Mouse (Mus musculus): ENCODE measurements around the gene Cacna2d3. TPM values are rescaled to one million over a fixed set of nuclear protein-coding genes. Genes with fewer than 3 reads are reported as not detected.

Cacna2d3 gene
- total RNA-seq, 2 experiments from 2014 or later = not detected

GRCm38 (mm10) chr14:28918871-28919270 lies 802.8 kb downstream of the Cacna2d3 start:
- ATAC-seq (replicated peaks; ENCODE audit: low FRiP score, low TSS enrichment, poor library complexity, severe bottlenecking) = no peak

GRCm38 (mm10) chr14:28915004-28915403 lies 806.7 kb downstream of the Cacna2d3 start:
- ATAC-seq (replicated peaks; ENCODE audit: low FRiP score, low TSS enrichment, poor library complexity, severe bottlenecking) = no peak

GRCm38 (mm10) chr14:28907659-28908058 lies 814.0 kb downstream of the Cacna2d3 start:
- ATAC-seq (replicated peaks; ENCODE audit: low FRiP score, low TSS enrichment, poor library complexity, severe bottlenecking) = no peak

DNA sequence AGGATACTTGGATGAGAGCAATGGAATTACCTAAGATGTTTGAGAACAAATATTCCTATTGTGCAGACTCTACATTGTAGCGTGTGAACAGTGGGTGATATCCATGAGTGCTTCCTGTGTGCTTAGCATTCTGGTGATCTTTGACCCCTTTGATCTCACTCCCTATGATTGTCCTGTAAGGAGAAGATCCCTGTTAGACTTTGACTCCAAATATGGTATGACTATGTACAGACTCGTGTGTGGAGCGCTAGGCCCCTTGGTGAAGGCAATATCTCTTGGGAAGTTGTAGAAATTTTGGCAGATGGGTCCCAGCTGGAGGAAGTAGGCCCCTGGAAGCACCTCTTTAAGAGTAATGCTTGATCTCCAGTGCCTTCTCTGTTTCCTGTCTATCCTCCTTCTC lies 829.1 kb downstream of the Cacna2d3 start:
- ATAC-seq (replicated peaks; ENCODE audit: low FRiP score, low TSS enrichment, poor library complexity, severe bottlenecking) = no peak

DNA sequence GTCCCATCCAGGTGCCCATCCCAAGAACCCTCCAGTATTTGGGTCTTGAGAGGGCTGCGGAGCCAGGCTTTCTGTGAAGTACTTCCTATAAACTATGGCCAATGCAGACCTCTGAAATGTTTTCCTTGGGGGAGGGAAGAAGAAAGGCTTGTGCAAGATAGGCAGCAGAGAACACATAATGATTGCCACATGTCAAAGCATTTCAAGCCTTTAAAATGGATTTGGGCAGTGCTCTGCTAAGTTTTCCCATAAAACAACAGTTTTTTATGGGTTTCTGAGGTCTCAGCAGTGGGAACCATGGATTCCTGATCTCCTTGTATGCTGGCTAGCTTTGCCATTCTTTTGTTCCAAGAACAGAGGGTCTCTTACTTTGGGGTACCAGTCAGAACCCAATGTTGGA lies 834.3 kb downstream of the Cacna2d3 start:
- no peak for ATAC-seq (replicated peaks; ENCODE audit: low FRiP score, low TSS enrichment, poor library complexity, severe bottlenecking)

GRCm38 (mm10) chr14:28886661-28887060 lies 835.0 kb downstream of the Cacna2d3 start:
- no peak for ATAC-seq (replicated peaks; ENCODE audit: low FRiP score, low TSS enrichment, poor library complexity, severe bottlenecking)

DNA sequence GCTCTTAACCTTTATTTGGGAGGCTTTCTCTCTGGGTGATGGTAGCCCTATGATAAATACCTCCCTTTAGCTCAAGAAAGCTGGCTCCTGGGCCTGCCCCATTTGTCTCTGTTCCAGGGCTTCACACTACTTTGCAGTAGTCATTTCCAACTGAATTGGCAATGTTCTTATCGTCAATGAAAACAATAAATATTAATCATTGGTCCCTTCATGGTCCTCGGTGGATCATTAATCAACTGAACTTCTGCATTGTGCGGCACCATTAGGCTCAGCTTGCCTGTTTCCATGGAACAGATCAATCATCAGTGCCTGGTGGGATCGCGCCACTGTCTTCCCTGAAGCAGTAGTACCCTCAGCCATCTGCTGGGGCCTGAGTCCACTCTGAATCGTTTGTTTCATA lies 850.7 kb downstream of the Cacna2d3 start:
- no peak for ATAC-seq (replicated peaks; ENCODE audit: low FRiP score, low TSS enrichment, poor library complexity, severe bottlenecking)

- no peak for ATAC-seq (replicated peaks; ENCODE audit: low FRiP score, low TSS enrichment, poor library complexity, severe bottlenecking)
These were observed 851.3 kb downstream of the Cacna2d3 start for GRCm38 (mm10) chr14:28870382-28870781.

DNA sequence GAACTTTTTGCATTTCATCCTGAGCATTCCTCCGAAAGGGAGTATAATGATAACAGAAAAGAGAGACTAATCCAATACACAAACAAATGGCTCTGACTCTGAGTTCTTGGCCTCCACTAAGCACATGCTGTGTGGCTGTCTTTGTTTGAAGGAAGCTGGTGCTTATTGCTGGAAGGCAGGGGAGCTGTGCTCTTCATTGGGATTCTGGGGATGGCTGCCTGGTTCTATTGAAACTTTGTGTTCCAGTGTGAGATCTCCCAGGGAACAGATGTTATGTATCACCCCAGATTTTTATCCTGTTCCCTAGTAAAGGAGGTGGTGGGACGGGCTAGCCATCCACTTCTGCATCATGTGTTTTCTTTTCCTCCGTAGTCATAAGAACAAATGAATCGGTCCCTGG lies 856.7 kb downstream of the Cacna2d3 start:
- ATAC-seq (replicated peaks; ENCODE audit: low FRiP score, low TSS enrichment, poor library complexity, severe bottlenecking) = no peak

GRCm38 (mm10) chr14:28861142-28861541 lies 860.5 kb downstream of the Cacna2d3 start:
- no peak for ATAC-seq (replicated peaks; ENCODE audit: low FRiP score, low TSS enrichment, poor library complexity, severe bottlenecking)

Other genes with a start within 250 kb of the Cacna2d3 start
- 42.7 and 60.3 TPM in 2 replicates for gene Selenok, start 246.4 kb upstream of the Cacna2d3 start, total RNA-seq (2014; fragmentation: Nextera tagmentation)
- 101 and 175 TPM in 2 replicates for gene Selenok, start 246.4 kb upstream of the Cacna2d3 start, total RNA-seq (2017)